Mouse (Mus musculus) brain, embryonic 14.5 days (tissue): ENCODE data around the gene 9130023H24Rik.

Experiments used
- CTCF ChIP-seq: fragments of 200-500 bp; IDR thresholded peaks from 2 replicates; pipeline ENCODE4 v1.5.1; 2012; ENCODE audit warnings: inconsistent platforms, mild to moderate bottlenecking, moderate library complexity, borderline replicate concordance; ENCODE audit not compliant: insufficient read depth, insufficient read length; ENCODE audit errors: extremely low read depth
- POLR2A ChIP-seq: fragments of 200-500 bp; IDR thresholded peaks from 2 replicates; pipeline ENCODE4 v1.6.1; 2012; ENCODE audit warnings: mild to moderate bottlenecking, inconsistent platforms, borderline replicate concordance; ENCODE audit not compliant: poor library complexity, insufficient read depth, insufficient read length, severe bottlenecking; ENCODE audit errors: extremely low read depth

GRCm38 (mm10) chr7:128245547-128245946 lies 7.7 kb upstream of the 9130023H24Rik start:
- no peak for TF ChIP-seq CTCF
- TF ChIP-seq POLR2A: no peak
